In the genomic region with DNA sequence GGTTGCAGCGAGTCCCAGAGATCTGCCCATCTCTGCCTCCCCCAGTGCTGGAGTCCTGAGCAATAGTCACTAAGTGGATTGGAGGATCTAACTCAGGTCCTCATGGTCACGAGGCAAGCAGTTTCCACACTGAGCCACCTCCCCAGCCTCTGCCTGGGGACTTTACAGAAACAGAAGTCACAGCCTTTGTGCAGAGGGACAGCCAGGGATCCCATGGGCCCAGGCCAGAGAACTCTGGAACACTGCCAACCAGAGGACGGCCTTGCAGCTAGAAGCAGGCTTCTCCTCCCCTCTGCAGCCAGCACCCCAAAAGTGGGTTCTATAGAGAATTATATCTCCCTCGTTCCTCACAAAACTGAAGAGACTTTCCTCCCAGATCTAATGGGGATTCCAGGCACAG, we compare ENCODE assay signal across 8 mouse cellular contexts. TPM values are rescaled to one million over a fixed set of nuclear protein-coding genes. Genes with fewer than 3 reads are reported as not detected.
DNase-seq lines count a peak whose midpoint lies in the region; ATAC-seq and TF ChIP-seq lines count a peak whose summit lies in the region.
"Had no signal": no experiment of that assay in that cellular context is flagged by ENCODE, and none has a peak within 500 bp of the region (broad histone marks: within the 10 kb centered on the region; RNA-seq: fewer than 3 reads in every experiment).

No protein-coding gene starts in this region.

- no peak for ATAC-seq in embryonic facial prominence, embryonic 14.5 days (ENCODE audit: low read depth)
- ATAC-seq in liver, embryonic 14.5 days (ENCODE audit: insufficient read depth): no peak
- ATAC-seq in stomach, embryonic 14.5 days (ENCODE audit: insufficient number of reproducible peaks, insufficient read depth, low FRiP score, low read depth): no peak

- H3K36me3 ChIP-seq in MEL (ENCODE audit: control insufficient read depth in 1 of 2, insufficient read depth in 2 of 2, low read length in 2 of 2): peaks cover 0 to 13% of the 10 kb centered on the region in 2 experiments; a peak in 2 of 4 replicates
- no peaks in the 10 kb centered on the region for H3K36me3 ChIP-seq in embryonic facial prominence, embryonic 14.5 days (ENCODE audit: control insufficient read depth, insufficient read depth, low read length)
- no peaks in the 10 kb centered on the region for H3K36me3 ChIP-seq in liver, embryonic 14.5 days (replicated peaks; ENCODE audit: control insufficient read depth, insufficient read depth, low read depth)
- no peaks in the 10 kb centered on the region for H3K36me3 ChIP-seq in stomach, embryonic 14.5 days (ENCODE audit: control insufficient read depth, insufficient read depth, low read length)
- H3K36me3 ChIP-seq in thymus, adult 2 months (ENCODE audit: control insufficient read depth, insufficient read depth, low read length): no peaks in the 10 kb centered on the region

- peaks cover 5 to 27% of the 10 kb centered on the region in 2 experiments; a peak in 3 of 4 replicates for H3K4me1 ChIP-seq in MEL (ENCODE audit: control insufficient read depth in 1 of 2, insufficient read depth in 2 of 2, low read length in 2 of 2)
- H3K4me1 ChIP-seq in embryonic facial prominence, embryonic 14.5 days (ENCODE audit: control insufficient read depth, insufficient read depth, low read length): peaks cover 17% of the 10 kb centered on the region; the same call in 1 of the 2 replicates
- H3K4me1 ChIP-seq in liver, embryonic 14.5 days (replicated peaks; ENCODE audit: control insufficient read depth in 2 of 2, insufficient read depth in 2 of 2, low read length in 1 of 2): peaks cover 16 to 35% of the 10 kb centered on the region in 2 experiments
- H3K4me1 ChIP-seq in stomach, embryonic 14.5 days (ENCODE audit: control insufficient read depth, insufficient read depth, low read length): peaks cover 27% of the 10 kb centered on the region
- H3K4me1 ChIP-seq in thymus, adult 2 months (replicated peaks; ENCODE audit: control insufficient read depth, insufficient read depth, low read length): peaks cover 19% of the 10 kb centered on the region

- no peak overlapping the region for H3K4me2 ChIP-seq in embryonic facial prominence, embryonic 14.5 days (ENCODE audit: low read depth, low read length)
- H3K4me2 ChIP-seq in liver, embryonic 14.5 days (ENCODE audit: low read depth): peak overlapping the region; percentile 92
- no peak overlapping the region for H3K4me2 ChIP-seq in stomach, embryonic 14.5 days (replicated peaks; ENCODE audit: low read depth, low read length)

- H3K4me3 ChIP-seq in MEL (ENCODE audit: control insufficient read depth in 1 of 2, insufficient read depth in 1 of 2, low read depth in 2 of 2, low read length in 2 of 2): no peak overlapping the region
- H3K4me3 ChIP-seq in embryonic facial prominence, embryonic 14.5 days (ENCODE audit: low read depth, low read length): no peak overlapping the region
- no peak overlapping the region for H3K4me3 ChIP-seq in liver, embryonic 14.5 days (ENCODE audit: insufficient read depth in 1 of 2, low read depth in 2 of 2, low read length in 2 of 2)
- H3K4me3 ChIP-seq in stomach, embryonic 14.5 days (ENCODE audit: low read depth, low read length): no peak overlapping the region
- H3K4me3 ChIP-seq in thymus, adult 2 months (ENCODE audit: control insufficient read depth, insufficient read depth, low read length): no peak overlapping the region

- DNase-seq in 416B (ENCODE audit: low read depth) (peak; percentile 51), MEL (ENCODE audit: low read depth, low spot score) (peak; percentile 39)
- DNase-seq in embryonic facial prominence, embryonic 14.5 days (ENCODE audit: low spot score): no peak
- peak; percentile 71 to 75 for DNase-seq in kidney, adult 8-10 months
- no peak for DNase-seq in liver, embryonic 14.5 days (ENCODE audit: low read depth in 3 of 3, low spot score in 3 of 3)
- DNase-seq in thymus, adult 2 months: no peak

- no peak for TF ChIP-seq RAD21 in MEL (IDR thresholded peaks at IDR 0.05; ENCODE audit: low read depth, low read length)

- no peak for TF ChIP-seq EP300 in MEL (IDR thresholded peaks at IDR 0.05; ENCODE audit: low read depth in 1 of 2, low read length in 2 of 2)
- no peak for TF ChIP-seq EP300 in liver, embryonic 14.5 days (IDR thresholded peaks at IDR 0.05; ENCODE audit: low read depth)

- TF ChIP-seq POLR2A in MEL (IDR thresholded peaks at IDR 0.05; ENCODE audit: control insufficient read depth in 1 of 2, insufficient read depth in 1 of 2, low read depth in 1 of 2, low read length in 2 of 2, poor library complexity in 1 of 2): no peak
- TF ChIP-seq POLR2A in thymus, adult 2 months (IDR thresholded peaks at IDR 0.05; ENCODE audit: control insufficient read depth, extremely low read depth, insufficient read depth, low read length, poor library complexity): no peak

- TF ChIP-seq CTCF in MEL (IDR thresholded peaks at IDR 0.05 in 2 of 3, conservative IDR thresholded peaks at IDR 0.05 in 1 of 3; ENCODE audit: control insufficient read depth in 1 of 3, insufficient read depth in 1 of 3, low read depth in 2 of 3, low read length in 3 of 3, poor library complexity in 1 of 3, severe bottlenecking in 1 of 3): no peak
- no peak for TF ChIP-seq CTCF in liver, embryonic 14.5 days (IDR thresholded peaks at IDR 0.05; ENCODE audit: low read depth)
- TF ChIP-seq CTCF in thymus, adult 2 months (IDR thresholded peaks at IDR 0.05; ENCODE audit: borderline replicate concordance, control insufficient read depth, extremely low read depth, insufficient read depth, low read length, poor library complexity): no peak

- H3K27me3 ChIP-seq in MEL (ENCODE audit: control insufficient read depth in 1 of 2, insufficient read depth in 2 of 2, low read length in 2 of 2): no peaks in the 10 kb centered on the region
- no peaks in the 10 kb centered on the region for H3K27me3 ChIP-seq in embryonic facial prominence, embryonic 14.5 days (replicated peaks; ENCODE audit: control insufficient read depth, insufficient read depth, low read length)
- H3K27me3 ChIP-seq in liver, embryonic 14.5 days (ENCODE audit: control insufficient read depth, insufficient read depth, low read length): no peaks in the 10 kb centered on the region
- no peaks in the 10 kb centered on the region for H3K27me3 ChIP-seq in stomach, embryonic 14.5 days (ENCODE audit: control insufficient read depth, insufficient read depth, low read length)
- no peaks in the 10 kb centered on the region for H3K27me3 ChIP-seq in thymus, adult 2 months (ENCODE audit: control insufficient read depth, insufficient read depth, low read length)

- H3K9me3 ChIP-seq in MEL (replicated peaks; ENCODE audit: insufficient read depth, low read length): no peaks in the 10 kb centered on the region
- H3K9me3 ChIP-seq in embryonic facial prominence, embryonic 14.5 days (ENCODE audit: control insufficient read depth, low read length): no peaks in the 10 kb centered on the region
- no peaks in the 10 kb centered on the region for H3K9me3 ChIP-seq in liver, embryonic 14.5 days (ENCODE audit: control insufficient read depth, low read length)
- no peaks in the 10 kb centered on the region for H3K9me3 ChIP-seq in stomach, embryonic 14.5 days (ENCODE audit: control insufficient read depth, low read depth, low read length)

- no peak overlapping the region for H3K27ac ChIP-seq in MEL (ENCODE audit: control insufficient read depth, low read depth, low read length)
- H3K27ac ChIP-seq in embryonic facial prominence, embryonic 14.5 days (replicated peaks; ENCODE audit: low read depth, low read length): no peak overlapping the region
- H3K27ac ChIP-seq in liver, embryonic 14.5 days: no peak overlapping the region
- H3K27ac ChIP-seq in stomach, embryonic 14.5 days (ENCODE audit: low read length): 0 out of 2 replicates have a peak overlapping the region, but pooled peaks have one; percentile 6
- H3K27ac ChIP-seq in thymus, adult 2 months (ENCODE audit: control insufficient read depth, insufficient read depth, low read length): no peak overlapping the region

- WGBS in embryonic facial prominence, embryonic 14.5 days: 52% methylated on average over 4 of the region's 4 CpGs
- WGBS in liver, embryonic 14.5 days (ENCODE audit: insufficient replicate concordance): 49% methylated on average over 4 of the region's 4 CpGs
- WGBS in stomach, embryonic 14.5 days: 56% methylated on average over 4 of the region's 4 CpGs
- WGBS in thymus, adult 2 months: 76% methylated on average over 4 of the region's 4 CpGs

- no peak overlapping the region for H3K9ac ChIP-seq in MEL (ENCODE audit: control insufficient read depth, low read depth, low read length, poor library complexity, severe bottlenecking)
- 0 out of 2 replicates have a peak overlapping the region, but pooled peaks have one; percentile 35 for H3K9ac ChIP-seq in embryonic facial prominence, embryonic 14.5 days (ENCODE audit: low read depth, low read length)
- H3K9ac ChIP-seq in liver, embryonic 14.5 days (replicated peaks): no peak overlapping the region
- no peak overlapping the region; the same call in 1 of the 2 replicates for H3K9ac ChIP-seq in stomach, embryonic 14.5 days (replicated peaks; ENCODE audit: low read depth, low read length)

- H3K79me2 ChIP-seq in MEL (ENCODE audit: control insufficient read depth, insufficient read depth, low read length, poor library complexity): peaks cover 7% of the 10 kb centered on the region; the same call in 1 of the 2 replicates

RNA-seq across cellular contexts. Expression of gene Tst, which starts 3.8 kb away (rescaled TPM):
- total RNA-seq in MEL (2012; rRNA removed): 34.8 and 36.3 TPM in 2 replicates
- polyA plus RNA-seq in MEL (2012; ENCODE audit: insufficient read depth in 1 of 2, insufficient read length in 2 of 2, low read depth in 1 of 2, low replicate concordance in 2 of 2, missing spikeins in 1 of 2): 10 to 100 TPM in 1 of 2 experiments, not detected in 1; 29.5 TPM
- polyA plus RNA-seq in embryonic facial prominence, embryonic 14.5 days (2014; fragmentation: Nextera tagmentation; extraction: Ambion mirVana): 35.0 and 39.1 TPM in 2 replicates
- polyA plus RNA-seq in liver, embryonic 14.5 days (2012; rRNA removed): 90.5 and 90.6 TPM in 2 replicates
- polyA plus RNA-seq in liver, embryonic 14.5 days (2014; fragmentation: Nextera tagmentation; extraction: Ambion mirVana): 168 and 179 TPM in 2 replicates
- 38.6 and 44.6 TPM in 2 replicates for polyA plus RNA-seq in stomach, embryonic 14.5 days (2014; fragmentation: Nextera tagmentation; extraction: Ambion mirVana)
- 44.5 and 58.0 TPM in 2 replicates for polyA plus RNA-seq in thymus, adult 2 months (2012; rRNA removed)

RNA-seq across cellular contexts. Expression of gene Mpst, which starts 4.3 kb away (rescaled TPM):
- 38.6 and 38.7 TPM in 2 replicates for total RNA-seq in MEL (2012; rRNA removed)
- polyA plus RNA-seq in MEL (2012; ENCODE audit: insufficient read depth in 1 of 2, insufficient read length in 2 of 2, low read depth in 1 of 2, low replicate concordance in 2 of 2, missing spikeins in 1 of 2): 10 to 100 TPM in 1 of 2 experiments, not detected in 1; 86.7 TPM
- polyA plus RNA-seq in embryonic facial prominence, embryonic 14.5 days (2014; fragmentation: Nextera tagmentation; extraction: Ambion mirVana): 3.0 and 3.5 TPM in 2 replicates
- polyA plus RNA-seq in liver, embryonic 14.5 days (2012; rRNA removed): 90.7 and 101 TPM in 2 replicates
- polyA plus RNA-seq in liver, embryonic 14.5 days (2014; fragmentation: Nextera tagmentation; extraction: Ambion mirVana): 6.0 and 6.8 TPM in 2 replicates
- 3.2 and 4.4 TPM in 2 replicates for polyA plus RNA-seq in stomach, embryonic 14.5 days (2014; fragmentation: Nextera tagmentation; extraction: Ambion mirVana)
- 188 and 195 TPM in 2 replicates for polyA plus RNA-seq in thymus, adult 2 months (2012; rRNA removed)

RNA-seq across cellular contexts. Expression of gene Tex33, which starts 6.2 kb away (rescaled TPM):
- total RNA-seq in MEL (2012; rRNA removed): 4.1 and 4.7 TPM in 2 replicates
- 1 to 10 TPM in 1 of 2 experiments, not detected in 1; 4.3 TPM for polyA plus RNA-seq in MEL (2012; ENCODE audit: insufficient read depth in 1 of 2, insufficient read length in 2 of 2, low read depth in 1 of 2, low replicate concordance in 2 of 2, missing spikeins in 1 of 2)
- not detected in 2 replicates for polyA plus RNA-seq in embryonic facial prominence, embryonic 14.5 days (2014; fragmentation: Nextera tagmentation; extraction: Ambion mirVana)
- 0.08 TPM in 1 of 2 replicates, not detected in the other for polyA plus RNA-seq in liver, embryonic 14.5 days (2012; rRNA removed)
- polyA plus RNA-seq in liver, embryonic 14.5 days (2014; fragmentation: Nextera tagmentation; extraction: Ambion mirVana): not detected in 2 replicates
- polyA plus RNA-seq in stomach, embryonic 14.5 days (2014; fragmentation: Nextera tagmentation; extraction: Ambion mirVana): not detected in 2 replicates
- polyA plus RNA-seq in thymus, adult 2 months (2012; rRNA removed): 0.46 and 0.50 TPM in 2 replicates
- total RNA-seq: left cerebral cortex, adult 8-10 months had no signal

RNA-seq across cellular contexts. Expression of gene Kctd17, which starts 26.4 kb away (rescaled TPM):
- not detected in 2 replicates for total RNA-seq in MEL (2012; rRNA removed)
- polyA plus RNA-seq in MEL (2012; ENCODE audit: insufficient read depth in 1 of 2, insufficient read length in 2 of 2, low read depth in 1 of 2, low replicate concordance in 2 of 2, missing spikeins in 1 of 2): not detected
- polyA plus RNA-seq in embryonic facial prominence, embryonic 14.5 days (2014; fragmentation: Nextera tagmentation; extraction: Ambion mirVana): 46.9 and 54.1 TPM in 2 replicates
- 7.1 and 8.7 TPM in 2 replicates for polyA plus RNA-seq in liver, embryonic 14.5 days (2012; rRNA removed)
- 3.0 and 3.3 TPM in 2 replicates for polyA plus RNA-seq in liver, embryonic 14.5 days (2014; fragmentation: Nextera tagmentation; extraction: Ambion mirVana)
- 38.9 and 39.4 TPM in 2 replicates for polyA plus RNA-seq in stomach, embryonic 14.5 days (2014; fragmentation: Nextera tagmentation; extraction: Ambion mirVana)
- 77.8 and 78.0 TPM in 2 replicates for polyA plus RNA-seq in thymus, adult 2 months (2012; rRNA removed)

Comparison
In these comparisons a context has a peak if more than half of its experiments do, and no peak if none do; other contexts are left out.
1. DNase-seq: peak in 416B (single experiment), MEL (single experiment) and kidney, adult 8-10 months (2 of 2); none in embryonic facial prominence, embryonic 14.5 days (single experiment), liver, embryonic 14.5 days (0 of 3) and thymus, adult 2 months (single experiment).